Mouse (Mus musculus) limb, embryonic 14.5 days (tissue): ENCODE data around the gene Tmem100. TPM values are rescaled to one million over a fixed set of nuclear protein-coding genes. Genes with fewer than 3 reads are reported as not detected.

Source experiments
- ATAC-seq: fragments of 200-750 bp; cut with Nextera tagmentation; 2 replicates; pipeline ENCODE4 v1.8.0; 2017; ENCODE audit warnings: low read depth, moderate number of reproducible peaks, moderate TSS enrichment; ENCODE audit not compliant: low FRiP score
- DNase-seq: peaks from one replicate; pipeline ENCODE4 v3.0.0-alpha.2; 2015; ENCODE audit warnings: low spot score
- H3K27ac ChIP-seq: fragments of 300-500 bp; sonication (generic); replicated peaks from 2 replicates; pipeline ENCODE4 v1.5.1; 2014; ENCODE audit warnings: low read depth, mild to moderate bottlenecking, low read length, moderate library complexity, mixed read lengths
- H3K27me3 ChIP-seq: fragments of 300-500 bp; sonication (generic); 2 replicates; pipeline ENCODE4 v1.6.1; 2014; ENCODE audit warnings: low read length, mixed read lengths; ENCODE audit not compliant: control insufficient read depth, insufficient read depth
- H3K36me3 ChIP-seq: fragments of 300-500 bp; sonication (generic); 2 replicates; pipeline ENCODE4 v1.6.1; 2014; ENCODE audit warnings: mild to moderate bottlenecking, low read length, moderate library complexity, mixed read lengths; ENCODE audit not compliant: control insufficient read depth, insufficient read depth
- H3K4me1 ChIP-seq: fragments of 300-500 bp; sonication (generic); 2 replicates; pipeline ENCODE4 v1.6.1; 2014; ENCODE audit warnings: antibody characterized with exemption, low read length, mixed read lengths; ENCODE audit not compliant: control insufficient read depth, insufficient read depth
- H3K4me2 ChIP-seq: fragments of 300-500 bp; sonication (generic); replicated peaks from 2 replicates; pipeline ENCODE4 v1.6.1; 2014; ENCODE audit warnings: low read depth, mild to moderate bottlenecking, low read length, moderate library complexity; ENCODE audit not compliant: severe bottlenecking
- H3K4me3 ChIP-seq: fragments of 300-500 bp; sonication (generic); replicated peaks from 2 replicates; pipeline ENCODE4 v1.5.1; 2014; ENCODE audit warnings: low read length
- H3K9ac ChIP-seq: fragments of 300-500 bp; sonication (generic); 2 replicates; pipeline ENCODE4 v1.6.1; 2014; ENCODE audit warnings: mild to moderate bottlenecking, low read depth, low read length, moderate library complexity; ENCODE audit not compliant: severe bottlenecking
- H3K9me3 ChIP-seq: fragments of 300-500 bp; sonication (generic); 2 replicates; pipeline ENCODE4 v1.6.1; 2016; ENCODE audit warnings: low read length; ENCODE audit not compliant: control insufficient read depth
- POLR2A ChIP-seq: fragments of 200-500 bp; IDR thresholded peaks from 2 replicates; pipeline ENCODE4 v1.8.0; 2012; ENCODE audit warnings: inconsistent platforms, mild to moderate bottlenecking, moderate library complexity, borderline replicate concordance; ENCODE audit not compliant: insufficient read depth, insufficient read length; ENCODE audit errors: extremely low read depth
- WGBS: fragments of 180-500 bp; shearing (Covaris S2); extraction: QIAGEN DNeasy Blood & Tissue Kit; methylation state at CpG from one replicate; pipeline ENCODE4 v1.1.7; 2014; 5-methylcytosine and 5-hydroxymethylcytosine counted together
- polyA plus RNA-seq, 2 experiments: library from polyadenylated mRNA; depleted of rRNA in 1 of 2; stranded (reverse) in 1 of 2; unstranded in 1 of 2; fragments of >200 nt; fragmentation: Nextera tagmentation in 1 of 2; extraction: Ambion mirVana in 1 of 2; gene quantifications; 2 replicates each; pipeline versions ENCODE4 v1.2.1 to v1.2.3; 2012 to 2014

Tmem100 gene
- polyA plus RNA-seq, 2 experiments = 16.4 to 23.9 TPM

GRCm38 (mm10) chr11:90002987-90003348 lies 27.2 kb upstream of the Tmem100 start:
- 13% methylated on average over 8 of the region's 8 CpGs for WGBS
- ATAC-seq (no peak), DNase-seq (no peak)
- Histone ChIP-seq H3K27ac (no peak overlapping the region), H3K9me3 (no peaks in the 10 kb centered on the region), H3K9ac (peak overlapping the region; percentile 55), H3K27me3 (no peaks in the 10 kb centered on the region), H3K4me1 (0 out of 2 replicates have a peak, but pooled peaks cover 6% of the 10 kb centered on the region), H3K36me3 (no peaks in the 10 kb centered on the region), H3K4me3 (peak overlapping the region; percentile 56), H3K4me2 (peak overlapping the region; percentile 72)
- no peak for TF ChIP-seq POLR2A

GRCm38 (mm10) chr11:90003386-90003785 lies 26.8 kb upstream of the Tmem100 start:
- Histone ChIP-seq H3K27ac (no peak overlapping the region), H3K4me3 (no peak overlapping the region), H3K36me3 (no peaks in the 10 kb centered on the region), H3K4me1 (0 out of 2 replicates have a peak, but pooled peaks cover 6% of the 10 kb centered on the region), H3K27me3 (no peaks in the 10 kb centered on the region), H3K4me2 (no peak overlapping the region), H3K9ac (no peak overlapping the region), H3K9me3 (no peaks in the 10 kb centered on the region)
- no peak for ATAC-seq
- TF ChIP-seq POLR2A = no peak
- DNase-seq = no peak
- WGBS = 87% methylated on average over 4 of the region's 4 CpGs

GRCm38 (mm10) chr11:90006111-90006510 lies 24.0 kb upstream of the Tmem100 start:
- H3K27me3 ChIP-seq = no peaks in the 10 kb centered on the region
- H3K9me3 ChIP-seq = no peaks in the 10 kb centered on the region
- no peak for TF ChIP-seq POLR2A
- DNase-seq = no peak
- ATAC-seq = no peak
- H3K36me3 ChIP-seq = no peaks in the 10 kb centered on the region
- H3K4me3 ChIP-seq = no peak overlapping the region
- no peak overlapping the region for H3K4me2 ChIP-seq
- H3K27ac ChIP-seq = no peak overlapping the region
- 0 out of 2 replicates have a peak, but pooled peaks cover 6% of the 10 kb centered on the region for H3K4me1 ChIP-seq
- 33% methylated on average over 4 of the region's 4 CpGs for WGBS
- no peak overlapping the region for H3K9ac ChIP-seq

GRCm38 (mm10) chr11:90007791-90008531 lies 22.2 kb upstream of the Tmem100 start:
- H3K4me2 ChIP-seq = no peak overlapping the region
- no peaks in the 10 kb centered on the region for H3K4me1 ChIP-seq
- no peak for TF ChIP-seq POLR2A
- no peak overlapping the region for H3K4me3 ChIP-seq
- no peaks in the 10 kb centered on the region for H3K27me3 ChIP-seq
- ATAC-seq (no peak), DNase-seq (no peak)
- no peak overlapping the region for H3K27ac ChIP-seq
- H3K9ac ChIP-seq = no peak overlapping the region
- no peaks in the 10 kb centered on the region for H3K9me3 ChIP-seq
- no peaks in the 10 kb centered on the region for H3K36me3 ChIP-seq
- 10% methylated on average over 7 of the region's 7 CpGs for WGBS

GRCm38 (mm10) chr11:90013657-90014056 lies 16.5 kb upstream of the Tmem100 start:
- Histone ChIP-seq H3K27me3 (no peaks in the 10 kb centered on the region), H3K4me2 (no peak overlapping the region), H3K36me3 (no peaks in the 10 kb centered on the region), H3K4me3 (no peak overlapping the region), H3K9me3 (no peaks in the 10 kb centered on the region), H3K9ac (no peak overlapping the region), H3K4me1 (peaks cover 3% of the 10 kb centered on the region; the same call in 1 of the 2 replicates), H3K27ac (no peak overlapping the region)
- WGBS = 75% methylated on average over 6 of the region's 6 CpGs
- ATAC-seq = no peak
- no peak for DNase-seq
- TF ChIP-seq POLR2A = no peak
